Mouse (Mus musculus) kidney, postnatal 0 days (tissue): ENCODE data around the gene Rasgef1c. TPM values are rescaled to one million over a fixed set of nuclear protein-coding genes. Genes with fewer than 3 reads are reported as not detected.

Experiments used
- ATAC-seq: fragments of 200-750 bp; cut with Nextera tagmentation; replicated peaks from 2 replicates; pipeline ENCODE4 v1.8.0; 2017; ENCODE audit warnings: low read depth, moderate number of reproducible peaks, moderate TSS enrichment, moderate library complexity; ENCODE audit not compliant: low FRiP score
- DNase-seq: peaks from one replicate; pipeline ENCODE4 v3.0.0-alpha.2; 2016; ENCODE audit warnings: low spot score
- H3K27ac ChIP-seq: fragments of 300-500 bp; sonication (generic); 2 replicates; pipeline ENCODE4 v1.5.1; 2014; ENCODE audit warnings: mild to moderate bottlenecking
- H3K27me3 ChIP-seq: fragments of 300-500 bp; sonication (generic); 2 replicates; pipeline ENCODE4 v1.6.1; 2014; ENCODE audit warnings: low read length, mixed read lengths; ENCODE audit not compliant: insufficient read depth
- H3K36me3 ChIP-seq: fragments of 300-500 bp; sonication (generic); 2 replicates; pipeline ENCODE4 v1.6.1; 2014; ENCODE audit warnings: low read length, mixed read lengths; ENCODE audit not compliant: insufficient read depth
- H3K4me1 ChIP-seq: fragments of 300-500 bp; sonication (generic); replicated peaks from 2 replicates; pipeline ENCODE4 v1.6.1; 2014; ENCODE audit warnings: antibody characterized with exemption, low read length, mixed read lengths; ENCODE audit not compliant: insufficient read depth
- H3K4me2 ChIP-seq: fragments of 300-500 bp; sonication (generic); 2 replicates; pipeline ENCODE4 v1.6.1; 2014; ENCODE audit warnings: mild to moderate bottlenecking, low read length, moderate library complexity, mixed read lengths
- H3K4me3 ChIP-seq: fragments of 300-500 bp; sonication (generic); replicated peaks from 2 replicates; pipeline ENCODE4 v1.5.1; 2014; ENCODE audit warnings: low read depth, low read length
- H3K9ac ChIP-seq: fragments of 300-500 bp; sonication (generic); 2 replicates; pipeline ENCODE4 v1.6.1; 2014; ENCODE audit warnings: low read depth, low read length
- H3K9me3 ChIP-seq: fragments of 300-500 bp; sonication (generic); replicated peaks from 2 replicates; pipeline ENCODE4 v1.6.1; 2016; ENCODE audit warnings: low read length, inconsistent platforms, mixed read lengths
- CTCF ChIP-seq: IDR thresholded peaks from 2 replicates; pipeline ENCODE4 v1.5.1; 2016; ENCODE audit warnings: antibody characterized with exemption, low read depth, mild to moderate bottlenecking, moderate library complexity
- WGBS: fragments of 180-500 bp; shearing (Covaris S2); extraction: QIAGEN DNeasy Blood & Tissue Kit; methylation state at CpG from one replicate; pipeline ENCODE4 v1.1.7; 2014; 5-methylcytosine and 5-hydroxymethylcytosine counted together
- polyA plus RNA-seq: library from polyadenylated mRNA; unstranded; fragments of >200 nt; fragmentation: Nextera tagmentation; extraction: Ambion mirVana; gene quantifications from 2 replicates; pipeline ENCODE4 v1.2.1, GENCODE M21; 2015

The Rasgef1c gene
- polyA plus RNA-seq, 1 experiment from 2014 or later: 0.18 TPM

GRCm38 (mm10) chr11:49942841-49943240, 41.2 kb downstream of the Rasgef1c start:
- Histone ChIP-seq H3K27ac (no peak overlapping the region), H3K9ac (no peak overlapping the region), H3K4me1 (no peaks in the 10 kb centered on the region), H3K9me3 (no peaks in the 10 kb centered on the region), H3K27me3 (no peaks in the 10 kb centered on the region), H3K4me3 (no peak overlapping the region), H3K4me2 (no peak overlapping the region), H3K36me3 (no peaks in the 10 kb centered on the region)
- ATAC-seq: no peak
- no peak for TF ChIP-seq CTCF
- DNase-seq: no peak
- WGBS: 76% methylated on average over 4 of the region's 4 CpGs

GRCm38 (mm10) chr11:49943901-49944300, 42.3 kb downstream of the Rasgef1c start:
- TF ChIP-seq CTCF: no peak
- Histone ChIP-seq H3K36me3 (no peaks in the 10 kb centered on the region), H3K9ac (no peak overlapping the region), H3K4me3 (no peak overlapping the region), H3K4me1 (no peaks in the 10 kb centered on the region), H3K4me2 (no peak overlapping the region), H3K27ac (no peak overlapping the region), H3K9me3 (no peaks in the 10 kb centered on the region), H3K27me3 (no peaks in the 10 kb centered on the region)
- WGBS: 84% methylated on average over 5 of the region's 5 CpGs
- DNase-seq (no peak), ATAC-seq (no peak)

GRCm38 (mm10) chr11:49945726-49946125, 44.1 kb downstream of the Rasgef1c start:
- no peak for TF ChIP-seq CTCF
- no peak overlapping the region for H3K27ac ChIP-seq
- H3K4me2 ChIP-seq: no peak overlapping the region
- ATAC-seq: no peak
- H3K4me3 ChIP-seq: no peak overlapping the region
- H3K9me3 ChIP-seq: no peaks in the 10 kb centered on the region
- DNase-seq: no peak
- no peaks in the 10 kb centered on the region for H3K36me3 ChIP-seq
- 96% methylated on average over 4 of the region's 4 CpGs for WGBS
- no peaks in the 10 kb centered on the region for H3K27me3 ChIP-seq
- H3K9ac ChIP-seq: no peak overlapping the region
- no peaks in the 10 kb centered on the region for H3K4me1 ChIP-seq

GRCm38 (mm10) chr11:49949839-49950238, 48.2 kb downstream of the Rasgef1c start:
- Histone ChIP-seq H3K36me3 (no peaks in the 10 kb centered on the region), H3K9me3 (no peaks in the 10 kb centered on the region), H3K27ac (no peak overlapping the region), H3K4me2 (no peak overlapping the region), H3K9ac (no peak overlapping the region), H3K27me3 (no peaks in the 10 kb centered on the region), H3K4me1 (no peaks in the 10 kb centered on the region), H3K4me3 (no peak overlapping the region)
- no peak for DNase-seq
- ATAC-seq: no peak
- TF ChIP-seq CTCF: no peak
- WGBS: 89% methylated on average over 5 of the region's 5 CpGs

GRCm38 (mm10) chr11:49953616-49954015, 52.0 kb downstream of the Rasgef1c start:
- no peaks in the 10 kb centered on the region for H3K9me3 ChIP-seq
- DNase-seq: no peak
- TF ChIP-seq CTCF: no peak
- H3K27me3 ChIP-seq: no peaks in the 10 kb centered on the region
- no peaks in the 10 kb centered on the region for H3K36me3 ChIP-seq
- H3K4me3 ChIP-seq: no peak overlapping the region
- H3K4me2 ChIP-seq: no peak overlapping the region
- H3K9ac ChIP-seq: no peak overlapping the region
- H3K4me1 ChIP-seq: no peaks in the 10 kb centered on the region
- 94% methylated on average over 6 of the region's 6 CpGs for WGBS
- no peak for ATAC-seq
- no peak overlapping the region for H3K27ac ChIP-seq

- peak; percentile 92 for DNase-seq
These were observed 54.1 kb downstream of the Rasgef1c start for GRCm38 (mm10) chr11:49955577-49956261.

GRCm38 (mm10) chr11:49958017-49958416, 56.4 kb downstream of the Rasgef1c start:
- WGBS: 88% methylated on average over 10 of the region's 10 CpGs
- Histone ChIP-seq H3K27me3 (no peaks in the 10 kb centered on the region), H3K4me3 (no peak overlapping the region), H3K27ac (no peak overlapping the region), H3K4me2 (no peak overlapping the region), H3K4me1 (no peaks in the 10 kb centered on the region), H3K36me3 (no peaks in the 10 kb centered on the region), H3K9ac (no peak overlapping the region), H3K9me3 (no peaks in the 10 kb centered on the region)
- no peak for TF ChIP-seq CTCF
- no peak for ATAC-seq
- DNase-seq: no peak

More at GRCm38 (mm10) chr11:49955577-49956261, 54.1 kb downstream of the Rasgef1c start:
- peak; percentile 59; the same call in 1 of the 2 replicates for ATAC-seq
- no peaks in the 10 kb centered on the region for H3K4me1 ChIP-seq
- H3K36me3 ChIP-seq: no peaks in the 10 kb centered on the region
- WGBS: 17% methylated on average over 8 of the region's 8 CpGs
- no peaks in the 10 kb centered on the region for H3K9me3 ChIP-seq
- no peak overlapping the region for H3K4me3 ChIP-seq
- no peak overlapping the region for H3K9ac ChIP-seq
- TF ChIP-seq CTCF: peak; percentile 93
- no peak overlapping the region for H3K27ac ChIP-seq
- H3K27me3 ChIP-seq: no peaks in the 10 kb centered on the region
- H3K4me2 ChIP-seq: no peak overlapping the region
